Mouse (Mus musculus) kidney, adult 9 months (tissue): ENCODE measurements around the gene Fam13a.

Experiments
- DNase-seq: peaks from one replicate; pipeline ENCODE4 v3.0.0; 2022

Fam13a gene

DNA sequence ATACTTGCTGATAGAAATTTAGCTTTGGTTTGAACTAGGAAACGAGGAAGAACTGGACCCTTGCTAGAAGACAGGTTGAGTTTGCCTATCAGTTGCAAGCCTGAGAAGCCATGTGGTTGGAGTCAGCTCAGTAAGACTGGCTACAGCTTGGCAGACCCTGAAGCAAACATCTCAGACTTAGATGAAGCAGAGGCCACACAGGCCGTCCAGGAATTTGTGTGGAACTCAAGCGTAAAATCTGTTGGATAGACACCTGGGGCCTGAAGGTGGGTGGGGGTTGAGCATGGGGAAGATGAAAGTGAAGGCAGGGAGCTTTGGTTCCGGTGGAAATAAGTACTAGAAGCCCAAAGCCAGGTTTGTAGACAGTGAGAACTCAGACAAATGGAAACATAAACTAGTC lies 25.8 kb downstream of the Fam13a start:
- peak; percentile 38 for DNase-seq

DNA sequence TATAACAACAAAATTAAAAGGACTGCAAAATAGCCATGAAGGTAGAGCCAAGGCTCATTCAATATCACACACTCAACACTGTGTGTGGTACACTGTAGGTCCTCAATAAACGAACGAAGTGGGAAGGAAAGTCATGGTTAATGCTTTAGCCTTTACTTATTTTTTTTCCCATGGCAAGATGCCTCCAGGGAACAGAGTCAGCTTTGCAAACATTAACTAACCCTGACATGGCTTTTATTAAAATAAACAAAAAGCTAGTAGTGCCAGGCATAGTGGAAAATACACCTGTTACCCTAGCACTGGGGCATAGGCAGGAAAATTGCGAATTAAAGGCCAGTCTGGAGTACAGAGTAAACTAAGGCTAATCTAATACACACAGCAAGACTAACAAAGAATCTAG lies 35.2 kb downstream of the Fam13a start:
- peak; percentile 88 for DNase-seq

DNA sequence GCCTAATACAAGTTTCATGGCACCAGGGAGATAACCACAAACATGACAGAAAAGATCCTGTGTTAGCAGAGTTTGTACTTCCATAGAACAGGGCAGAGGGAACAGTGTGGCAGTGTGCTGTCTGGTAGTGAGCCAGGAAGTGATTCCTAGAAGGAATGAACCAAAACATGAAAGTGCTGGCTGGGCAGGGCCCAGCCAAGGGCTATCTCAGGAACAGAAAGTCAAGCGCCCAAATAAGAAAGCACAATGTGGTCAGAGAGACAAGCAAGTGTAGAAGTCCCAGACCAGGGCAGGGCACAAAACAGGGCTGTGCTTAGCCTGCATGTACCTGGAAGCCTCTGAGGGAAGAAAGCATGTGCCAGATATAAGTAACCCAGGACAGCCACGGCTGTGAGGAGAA lies 35.6 kb downstream of the Fam13a start:
- peak; percentile 63 for DNase-seq

DNA sequence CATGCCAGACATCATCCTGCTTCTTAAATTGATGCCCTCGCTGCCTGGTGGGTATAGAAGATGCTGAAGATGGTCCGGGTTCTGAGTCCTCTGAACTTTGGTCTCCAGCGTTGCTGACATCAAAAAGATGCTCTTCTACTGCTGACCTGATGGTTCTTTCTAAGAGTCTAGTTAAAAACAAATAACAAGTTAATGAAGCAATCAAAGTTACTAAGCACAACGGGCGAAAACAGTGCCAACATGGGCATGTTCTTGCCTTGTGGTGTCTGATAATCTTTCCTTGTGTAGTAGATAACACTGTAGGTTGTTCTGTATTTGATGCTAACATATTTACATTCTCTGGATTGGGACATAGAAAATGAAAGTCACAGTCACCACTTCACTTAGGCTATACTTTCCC lies 37.2 kb downstream of the Fam13a start:
- DNase-seq: peak; percentile 60

DNA sequence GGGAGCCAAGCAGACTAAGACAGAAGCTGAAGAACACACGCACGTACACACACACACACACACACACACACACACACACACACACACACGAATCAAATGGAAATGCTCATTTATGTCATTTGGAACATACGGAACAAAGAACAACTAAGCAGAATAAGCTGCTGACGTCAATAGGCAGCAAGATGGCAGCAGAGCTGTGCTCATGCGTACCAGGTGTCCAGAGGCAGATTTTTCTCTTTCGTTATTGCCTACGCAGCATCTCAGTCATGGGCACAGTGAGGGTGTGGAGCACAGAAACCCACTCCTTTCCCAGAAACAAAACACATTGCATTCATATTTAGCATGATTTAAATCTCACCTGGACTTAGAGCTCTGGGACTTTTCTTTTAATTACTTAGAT lies 39.2 kb downstream of the Fam13a start:
- DNase-seq: no peak

DNA sequence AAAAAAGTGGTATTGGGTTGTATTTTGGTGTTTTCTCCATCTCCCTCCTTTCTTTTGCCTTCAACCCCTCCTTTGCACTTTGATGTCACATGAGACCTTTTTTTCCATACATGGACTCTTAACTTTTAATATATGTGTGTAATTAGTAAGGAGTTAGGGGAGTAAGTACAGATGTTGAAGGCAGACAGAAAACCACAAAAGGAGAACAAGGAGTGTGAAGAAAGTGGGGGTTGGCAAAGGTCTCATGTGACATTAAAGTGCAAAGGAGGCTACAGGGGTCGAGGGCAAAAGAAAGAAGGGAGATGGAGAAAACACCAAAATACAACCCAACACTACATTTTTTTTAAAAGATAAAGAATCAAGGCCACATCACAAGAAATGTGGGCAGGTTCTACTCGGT lies 49.1 kb downstream of the Fam13a start:
- no peak for DNase-seq

DNA sequence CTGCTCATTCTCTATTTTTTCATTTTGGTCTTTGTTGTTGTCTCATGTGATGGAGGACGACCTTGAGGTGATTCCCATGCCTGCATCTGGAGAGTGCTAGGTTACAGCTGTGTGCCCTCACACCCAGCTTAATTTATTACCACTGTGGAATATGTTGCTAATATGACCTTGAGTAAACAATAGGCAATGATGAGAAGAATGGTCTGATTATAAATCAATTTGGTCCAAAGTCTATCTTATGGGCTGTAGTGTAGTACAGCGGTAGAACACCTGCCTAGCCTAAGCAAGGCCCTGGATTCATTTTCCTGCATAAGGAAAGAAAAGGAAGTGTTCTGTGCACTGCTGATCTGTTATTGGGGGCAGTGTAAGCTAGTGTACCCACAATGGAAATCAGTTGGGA lies 49.9 kb downstream of the Fam13a start:
- DNase-seq: no peak

DNA sequence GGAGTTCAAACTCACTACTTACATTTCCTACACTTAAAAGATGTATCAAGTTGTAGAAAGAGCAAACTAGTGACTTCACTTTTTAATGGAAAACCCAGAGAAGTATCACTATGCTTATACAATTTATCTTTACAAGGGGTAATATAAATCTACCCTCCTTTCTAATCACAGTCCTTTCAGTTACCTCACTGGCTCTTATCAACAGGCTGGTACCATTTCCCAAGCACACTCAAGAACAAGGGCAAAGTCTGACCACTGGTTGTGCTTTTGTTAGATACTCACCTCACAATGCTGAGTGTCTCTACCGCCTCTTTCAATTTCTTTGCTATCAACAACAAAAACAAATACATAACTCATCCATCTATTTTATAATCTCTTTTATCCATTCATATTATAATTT lies 51.5 kb downstream of the Fam13a start:
- no peak for DNase-seq

DNA sequence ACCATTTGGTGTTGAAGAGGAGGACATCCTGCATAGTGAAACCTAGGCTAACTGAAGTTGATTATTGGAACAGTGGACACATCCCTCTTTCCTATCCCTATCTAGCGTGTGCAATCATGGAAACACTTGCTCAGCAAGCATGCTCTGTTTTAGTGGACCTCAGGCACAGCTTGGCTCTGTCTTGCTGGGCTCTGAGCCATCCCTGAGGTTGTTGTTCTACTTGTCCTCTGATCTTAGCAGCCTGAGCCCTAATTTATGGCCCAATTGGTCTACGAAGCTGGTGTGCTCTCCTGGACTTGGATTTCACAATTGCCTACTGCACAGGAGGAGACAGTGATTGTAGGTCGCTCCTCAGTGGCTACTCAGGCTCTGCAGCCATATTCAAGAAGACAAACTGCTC lies 56.1 kb downstream of the Fam13a start:
- peak; percentile 85 for DNase-seq

DNA sequence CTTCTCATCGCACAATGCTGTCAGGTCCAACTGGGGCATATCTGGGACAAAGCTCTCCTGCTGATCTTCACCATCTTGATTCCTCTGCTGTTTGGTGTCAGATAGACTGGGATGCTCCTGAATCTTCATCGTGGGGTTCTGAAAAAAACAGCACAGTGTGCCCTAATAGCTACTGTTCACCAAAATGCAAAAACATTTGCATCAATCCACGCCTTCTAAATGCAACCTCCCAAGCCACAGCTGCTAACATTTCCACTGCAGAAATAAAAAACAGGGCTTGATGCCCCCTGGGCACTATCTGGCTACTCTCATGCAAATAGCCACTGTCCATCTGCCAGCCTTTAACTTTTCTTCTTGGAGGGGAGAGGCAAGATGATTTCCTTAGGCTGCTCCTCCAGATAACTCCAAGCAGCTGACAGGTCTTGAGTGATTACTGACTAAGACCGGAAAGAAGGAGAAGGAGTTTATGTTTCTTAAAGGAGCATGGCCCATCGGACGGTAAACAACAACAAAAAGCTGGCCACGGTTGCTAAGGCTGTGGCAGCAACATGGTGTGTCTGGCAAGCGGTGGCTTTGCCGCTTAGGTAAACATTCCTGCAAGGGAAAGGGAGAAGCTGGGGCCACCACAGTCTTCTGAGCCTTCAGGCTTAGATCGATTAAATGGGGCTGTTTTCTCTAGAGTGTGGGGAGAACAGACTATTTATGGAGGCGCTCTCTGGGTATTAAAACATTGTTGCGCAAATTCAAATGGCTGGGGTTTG lies 59.1 kb downstream of the Fam13a start:
- no peak for DNase-seq

DNA sequence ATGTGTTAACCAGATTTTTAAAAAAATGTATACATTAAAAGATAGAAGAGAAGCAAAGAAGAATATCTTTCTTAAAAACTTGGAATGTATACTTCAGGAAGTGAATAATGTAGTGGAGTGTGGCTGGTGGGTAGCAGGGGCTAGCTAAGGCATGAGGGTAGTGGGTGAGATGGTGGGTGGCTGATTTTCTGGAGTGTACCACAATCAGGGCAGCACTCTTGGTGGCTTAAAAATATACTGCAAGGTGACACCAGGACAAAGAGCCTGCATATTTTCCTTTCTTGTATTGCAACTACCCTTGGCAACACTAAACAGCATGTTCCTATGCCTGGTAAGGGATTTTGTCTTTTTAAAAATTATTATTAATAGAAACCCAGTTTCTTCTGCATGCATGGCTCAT lies 59.8 kb downstream of the Fam13a start:
- DNase-seq: no peak

DNA sequence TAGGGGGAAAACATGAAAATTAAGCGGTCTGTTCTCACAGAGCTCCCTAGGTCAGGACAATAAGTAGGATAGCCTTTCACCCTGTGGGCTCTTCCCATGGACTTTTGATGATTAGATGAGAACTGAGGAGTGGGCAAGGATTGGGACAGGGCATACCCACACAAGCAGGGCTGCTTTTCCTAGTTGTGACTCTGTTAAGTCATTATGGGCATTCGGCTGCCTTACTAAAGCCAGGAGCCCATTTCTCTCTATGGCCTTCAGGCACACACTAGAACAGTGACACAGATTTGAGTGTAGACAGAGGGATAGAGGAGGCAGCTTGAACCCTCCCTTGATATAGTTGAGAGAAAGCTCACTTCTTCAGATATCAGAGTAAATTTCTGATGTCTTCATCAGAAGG lies 60.3 kb downstream of the Fam13a start:
- no peak for DNase-seq

DNA sequence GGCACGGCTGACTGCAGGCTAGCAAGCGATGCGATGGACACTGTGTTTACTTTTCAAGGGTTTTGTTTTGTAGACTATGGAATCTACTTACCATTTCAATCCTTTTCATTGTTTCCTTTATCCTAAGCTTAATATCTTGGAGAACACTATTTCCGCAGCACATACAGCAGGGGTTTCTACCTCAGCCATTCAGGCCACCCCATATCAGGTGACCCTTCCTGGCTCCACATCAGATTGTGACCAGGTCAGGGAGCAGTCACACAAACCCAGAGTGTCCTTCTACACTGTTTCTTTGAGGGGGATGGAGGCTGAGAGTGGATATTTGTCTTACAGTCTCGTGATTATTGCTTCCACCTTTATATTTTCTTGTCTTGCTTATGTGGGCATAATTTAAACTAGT lies 61.7 kb downstream of the Fam13a start:
- no peak for DNase-seq

DNA sequence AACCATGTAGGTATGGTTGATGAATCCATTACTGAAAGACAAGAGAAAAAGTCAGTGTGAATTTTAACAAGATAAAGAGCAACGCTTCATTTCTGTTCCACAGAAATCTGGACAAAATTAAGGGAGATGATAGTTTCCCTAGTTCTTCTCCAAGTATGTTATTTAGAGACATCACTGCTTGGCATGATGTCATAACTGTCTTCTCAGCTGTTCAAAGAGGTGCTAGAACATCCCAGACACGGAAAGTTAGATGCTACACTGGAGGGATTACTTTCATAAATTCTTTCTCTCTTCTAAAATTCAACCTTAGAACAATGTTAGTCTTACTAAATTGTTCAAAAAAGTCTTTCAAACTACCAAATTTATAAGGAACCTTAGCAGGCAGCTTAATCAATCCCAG lies 63.8 kb downstream of the Fam13a start:
- no peak for DNase-seq

DNA sequence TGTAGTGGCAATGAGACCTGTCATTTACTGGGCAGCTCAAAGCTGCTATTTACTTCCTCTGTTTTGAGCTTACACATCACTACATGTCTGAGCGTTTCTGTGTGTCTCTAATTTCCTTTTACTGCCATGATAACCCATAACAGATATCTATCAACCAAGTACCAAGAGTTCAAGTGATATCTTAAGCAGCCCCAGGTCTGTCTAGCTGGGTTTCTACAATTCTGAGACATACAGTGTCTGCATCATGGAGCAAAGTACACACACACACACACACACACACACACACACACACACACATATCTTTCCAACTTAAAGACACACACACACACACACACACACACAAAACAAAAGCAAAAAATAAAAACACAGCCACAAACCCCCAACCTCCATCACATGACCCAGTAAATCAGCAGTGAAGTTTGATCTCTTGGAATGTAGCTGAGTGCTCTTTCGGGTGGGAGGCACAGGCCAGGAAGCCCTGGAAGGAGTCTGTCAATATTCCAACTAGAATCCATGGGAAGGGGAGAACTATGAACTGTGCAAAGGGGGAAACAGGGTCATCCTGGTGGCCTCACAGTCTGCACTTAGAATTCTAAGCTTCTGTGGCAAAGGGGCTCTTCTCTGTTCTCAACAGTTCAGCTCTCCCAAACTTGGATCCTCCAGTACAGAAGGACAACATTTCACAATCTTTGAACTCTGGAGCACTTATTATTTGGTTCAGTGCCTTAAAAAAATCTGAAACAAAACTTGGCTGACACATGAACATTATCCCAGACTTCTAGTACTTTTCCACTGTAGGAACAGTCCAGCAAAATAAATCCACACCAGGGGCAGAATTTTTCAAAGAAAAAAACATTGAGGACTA lies 73.0 kb downstream of the Fam13a start:
- DNase-seq: peak; percentile 85

DNA sequence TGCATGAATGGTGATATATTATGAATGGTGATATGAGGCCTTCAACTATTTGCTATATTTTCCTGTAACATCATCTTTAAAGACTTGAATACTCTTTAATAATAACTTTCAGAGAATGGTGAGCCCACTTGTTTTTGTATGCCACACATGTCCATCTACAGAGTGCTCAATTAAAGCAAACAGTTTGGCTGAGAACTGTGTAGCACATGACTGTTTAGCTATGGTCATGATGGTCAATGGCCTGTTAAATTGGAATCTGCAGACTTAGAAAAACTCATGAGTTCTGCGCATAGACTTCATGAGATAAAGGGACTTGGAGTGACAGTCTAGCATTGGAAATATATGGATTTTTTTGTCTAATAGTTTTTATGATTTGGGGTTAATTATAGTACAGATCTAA lies 73.9 kb downstream of the Fam13a start:
- DNase-seq: peak; percentile 56

DNA sequence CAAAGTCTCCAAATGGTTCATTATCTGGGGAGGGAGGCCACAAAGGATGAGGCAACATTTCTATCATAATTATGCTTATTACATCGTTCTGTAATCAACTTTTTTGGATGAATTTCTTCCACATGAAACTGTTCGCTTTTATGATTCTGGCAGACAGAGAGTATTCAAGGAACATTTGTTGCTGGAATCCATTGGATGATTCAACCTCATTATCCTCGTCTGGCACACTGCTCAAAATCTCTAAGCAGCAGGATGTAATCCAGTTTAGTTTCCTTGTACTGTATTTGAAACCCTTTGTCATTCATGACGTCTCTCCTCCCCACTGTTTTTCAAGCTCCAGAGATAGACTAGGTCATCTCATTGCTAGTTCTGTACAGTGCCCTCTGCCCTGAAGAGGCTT lies 77.5 kb downstream of the Fam13a start:
- no peak for DNase-seq

DNA sequence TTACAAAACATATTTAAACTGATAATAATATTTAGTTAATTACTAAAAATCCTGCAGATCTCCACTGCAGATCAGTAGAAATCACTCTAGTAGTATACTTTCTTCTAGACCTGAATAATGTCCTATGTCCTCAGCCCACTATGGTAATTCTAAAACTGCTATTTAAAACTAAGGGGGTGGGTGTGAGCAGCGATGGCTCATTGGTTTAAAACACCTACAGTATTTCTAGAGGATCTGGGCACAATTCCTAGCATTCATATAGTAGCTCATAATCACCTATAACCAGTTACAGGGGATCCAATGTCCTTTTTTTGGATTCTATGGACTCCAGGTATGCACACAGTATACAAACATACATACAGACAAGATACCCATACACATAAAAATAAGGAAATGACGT lies 78.1 kb downstream of the Fam13a start:
- no peak for DNase-seq

DNA sequence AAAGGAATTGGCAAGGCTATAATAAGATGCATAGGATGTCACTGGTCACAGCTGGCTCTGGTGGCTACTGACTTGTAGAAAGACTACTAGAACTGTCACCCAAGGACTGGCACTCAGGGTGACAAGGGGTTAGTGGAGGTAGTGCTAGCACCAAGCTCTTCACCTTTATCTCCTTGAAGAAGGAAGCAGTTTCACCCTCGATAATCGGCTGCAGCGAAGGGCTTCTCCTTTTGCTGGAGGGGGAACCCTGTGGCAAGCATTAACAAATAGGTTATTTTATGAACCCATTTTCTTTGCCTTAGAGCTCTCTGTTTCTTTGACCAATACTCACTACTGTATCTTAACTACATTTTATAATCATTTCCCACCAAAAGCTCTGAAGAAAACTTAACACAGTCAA lies 80.4 kb downstream of the Fam13a start:
- no peak for DNase-seq

DNA sequence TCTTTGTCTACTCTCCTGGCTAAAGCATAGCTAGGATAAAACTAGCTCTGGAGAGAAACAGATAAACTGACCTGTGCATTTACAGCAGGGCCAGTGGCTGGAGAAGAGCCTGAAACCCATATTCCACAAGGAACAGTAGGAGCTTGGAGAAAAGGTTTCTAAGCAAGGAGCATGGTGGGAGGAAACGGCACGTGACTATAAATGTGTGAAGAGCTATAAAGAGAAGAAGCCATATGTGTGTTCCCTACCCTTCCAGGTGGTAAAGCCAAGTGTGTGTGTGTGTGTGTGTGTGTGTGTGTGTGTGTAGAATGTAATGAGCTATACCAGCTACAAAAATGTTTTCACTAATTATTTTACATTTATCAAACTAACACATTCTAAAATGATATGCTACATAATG lies 82.1 kb downstream of the Fam13a start:
- DNase-seq: no peak

DNA sequence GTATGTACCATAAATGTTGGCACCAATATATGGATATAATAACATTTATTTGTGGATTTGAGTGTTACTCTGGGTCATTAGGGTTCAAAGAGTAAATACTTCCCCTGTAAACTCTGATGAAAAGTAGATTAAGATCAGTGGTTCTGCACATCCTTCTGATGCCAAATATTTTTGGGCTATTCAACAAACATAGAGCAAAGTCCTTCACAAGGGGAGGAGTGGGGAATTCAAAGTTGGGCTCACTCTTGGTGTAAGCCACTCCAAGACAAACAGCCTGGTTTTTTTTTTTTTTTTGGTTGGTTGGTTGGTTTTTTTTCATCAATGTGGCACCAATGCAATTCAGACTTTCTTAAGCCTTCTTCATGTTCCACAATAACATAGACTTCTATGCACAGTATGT lies 86.6 kb downstream of the Fam13a start:
- peak; percentile 32 for DNase-seq

DNA sequence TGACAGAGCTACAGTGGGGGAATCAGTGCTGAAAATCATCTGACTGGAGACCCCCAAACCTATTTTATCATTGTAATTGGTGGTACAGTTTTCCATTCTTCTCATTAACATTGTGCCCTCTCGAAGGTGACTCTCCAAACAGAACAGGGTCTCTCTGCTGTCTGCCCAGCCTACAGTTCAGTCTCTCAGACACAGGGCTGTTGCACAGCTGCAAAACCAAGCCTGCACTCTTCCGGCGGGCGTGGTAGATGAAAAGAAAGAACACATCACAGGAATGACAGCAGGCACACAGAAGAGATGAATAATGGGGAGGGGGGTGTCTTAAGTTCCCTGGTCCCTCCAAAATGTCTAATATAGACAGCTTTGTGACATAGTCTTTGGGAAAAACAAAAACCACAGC lies 90.2 kb downstream of the Fam13a start:
- DNase-seq: no peak

DNA sequence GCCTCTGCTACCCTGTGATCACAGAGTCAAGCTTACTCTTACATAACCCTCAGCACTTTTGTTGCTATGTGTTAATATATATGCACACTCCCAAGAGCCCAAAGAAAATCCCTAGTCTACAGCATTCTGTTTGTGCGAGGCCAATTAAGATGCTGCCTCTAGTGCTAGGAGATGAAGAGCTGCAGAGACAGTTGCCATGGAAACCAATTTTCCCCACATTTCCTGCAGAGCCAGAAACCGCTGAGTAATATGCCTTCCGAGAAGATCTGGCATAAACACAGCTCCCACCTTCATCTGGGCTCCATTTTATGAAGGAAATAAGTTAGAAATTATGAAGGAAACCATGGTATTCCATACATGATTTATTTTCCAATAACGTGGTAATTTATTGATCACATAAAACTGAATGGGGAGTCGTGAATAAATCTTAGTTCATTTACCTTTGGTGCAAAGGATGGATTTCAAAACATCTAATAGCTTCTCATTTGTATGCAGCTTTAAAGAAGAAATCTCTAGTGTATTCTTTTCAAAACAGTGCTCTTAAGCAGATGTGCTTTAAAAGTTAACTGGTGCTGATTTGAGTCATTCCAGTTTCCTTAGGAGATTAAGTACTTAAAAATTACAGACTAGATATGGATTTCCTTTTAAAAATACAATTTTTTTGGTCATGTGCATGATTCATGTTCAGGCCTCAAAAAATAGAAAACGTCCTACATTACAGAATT lies 91.0 kb downstream of the Fam13a start:
- DNase-seq: no peak
